Mouse (Mus musculus) neutrophil, adult 83 days (primary cell): ENCODE data around the gene Myo16. TPM values are rescaled to one million over a fixed set of nuclear protein-coding genes. Genes with fewer than 3 reads are reported as not detected.

ENCODE experiments used
- total RNA-seq, 2 experiments: library from RNA; stranded (reverse); gene quantifications; one replicate each; pipeline ENCODE4 v1.2.4; 2023

Gene Myo16
- under 1 TPM; 0.13 to 0.26 TPM for total RNA-seq

DNA sequence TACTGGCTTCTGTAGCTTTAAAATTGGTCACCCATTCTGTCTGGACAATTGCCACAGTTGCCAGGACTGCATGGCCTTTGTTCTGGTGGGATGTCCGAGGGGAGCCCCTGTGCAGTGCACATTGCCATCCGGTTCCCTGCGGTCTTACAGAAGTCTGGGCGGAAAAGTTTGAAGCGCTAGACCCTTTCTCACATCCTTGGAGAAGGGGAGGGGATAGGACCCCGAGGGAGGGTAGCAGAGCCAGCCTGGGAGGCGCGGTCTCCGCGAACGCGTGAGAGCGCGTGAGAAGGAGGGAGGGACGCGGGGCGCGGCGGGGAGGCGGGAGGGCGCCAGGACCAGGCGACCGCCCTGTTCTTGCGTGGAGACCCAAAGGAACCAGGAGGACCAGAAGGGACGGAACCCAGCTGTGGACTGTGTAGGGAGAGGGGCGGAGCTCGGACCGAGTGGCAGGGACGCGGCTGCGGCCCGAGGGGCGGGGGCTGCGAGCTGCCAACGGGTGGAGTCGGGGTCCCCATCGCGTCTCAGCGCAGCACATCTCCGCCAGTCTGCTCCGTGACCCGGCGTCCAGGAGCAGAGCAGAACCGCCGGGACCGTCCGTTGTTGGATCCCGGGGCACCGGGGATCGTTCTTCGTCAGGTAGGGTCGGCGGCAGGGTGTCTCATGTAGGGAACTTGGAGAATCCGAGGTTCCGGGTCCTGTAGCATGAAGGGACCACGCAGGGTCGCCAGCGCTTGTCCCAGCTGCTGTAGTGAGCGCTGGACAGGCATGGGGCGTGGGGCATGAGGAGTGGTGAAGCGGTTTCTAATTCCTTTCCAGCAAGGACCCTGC is at the start of gene Myo16:
TSS of gene Myo16 (plus strand) at position 301 of the 828 bp plus-strand sequence.

Other genes starting within 250 kb of the Myo16 start
- gene Lig4, start 176.2 kb upstream of the Myo16 start, total RNA-seq: 1 to 10 TPM; 1.8 to 3.5 TPM
- 10 to 100 TPM; 11.1 to 11.4 TPM for gene Abhd13, start 176.2 kb upstream of the Myo16 start, total RNA-seq
- gene Tnfsf13b, start 147.4 kb upstream of the Myo16 start, total RNA-seq: 10 to 100 TPM; 70.0 to 71.4 TPM